Mouse (Mus musculus): ENCODE results near the gene Parp9.
"Not testable (repeated sequence)": the region's sequence is repeated elsewhere in the genome, so short reads cannot be mapped to it uniquely, and the experiment has no call there.

Parp9 gene

DNA sequence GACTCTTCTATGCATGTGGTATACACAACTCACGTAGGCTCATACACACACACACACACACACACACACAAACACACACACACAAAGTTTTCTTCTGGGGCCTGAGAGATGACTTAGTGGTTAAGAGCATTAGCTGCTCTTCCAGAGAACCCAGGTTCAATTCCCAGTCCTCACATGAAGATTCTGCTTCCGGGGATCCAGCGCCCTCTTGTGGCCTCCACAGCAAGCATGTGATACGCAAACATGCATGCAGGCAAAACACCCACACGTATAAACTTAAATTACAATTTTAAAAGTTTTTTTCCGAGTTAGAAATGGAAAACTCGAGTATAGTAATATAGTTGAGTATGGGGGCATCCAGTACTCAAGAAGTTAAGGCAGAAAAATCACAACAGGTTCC lies 3.1 kb downstream of the Parp9 start:
- Histone ChIP-seq H3K27me3 (ENCODE audit: insufficient read depth, low read length) (0 out of 2 replicates have a peak, but pooled peaks cover 3% of the 10 kb centered on the region), H3K36me3 (ENCODE audit: insufficient read depth, low read length) (peaks cover 5% of the 10 kb centered on the region), H3K9me3 (ENCODE audit: low read length) (no peaks in the 10 kb centered on the region), H3K4me1 (replicated peaks; ENCODE audit: low read depth, low read length) (peaks cover 37% of the 10 kb centered on the region), H3K4me3 (replicated peaks; ENCODE audit: low read length) (no peak overlapping the region)
- no peak for TF ChIP-seq POU5F1 (IDR thresholded peaks at IDR 0.05; ENCODE audit: borderline replicate concordance, low read length)
- peak; percentile 70 for TF ChIP-seq CTCF (conservative IDR thresholded peaks at IDR 0.05; ENCODE audit: low read length)

DNA sequence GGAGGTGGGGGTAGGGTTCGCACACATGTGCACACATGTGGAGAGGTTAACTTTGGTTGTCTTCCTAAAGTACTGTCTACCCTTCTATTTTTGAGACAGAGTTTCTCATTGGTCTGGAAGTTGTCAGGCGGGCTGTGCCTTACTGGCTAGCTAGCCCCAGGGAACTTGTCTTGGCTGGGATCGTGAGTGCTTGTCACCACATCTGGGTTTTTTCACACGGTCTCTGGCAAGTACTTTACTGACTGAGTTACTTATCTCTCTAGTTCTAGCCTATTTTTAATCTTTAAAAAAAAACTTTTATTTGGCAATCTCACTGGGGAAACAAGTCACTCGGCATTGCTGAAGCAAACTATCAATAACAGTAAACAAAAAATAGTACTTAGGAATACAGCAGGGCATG lies 11.0 kb downstream of the Parp9 start:
- H3K4me3 ChIP-seq (replicated peaks; ENCODE audit: low read length): no peak overlapping the region
- no peaks in the 10 kb centered on the region for H3K9me3 ChIP-seq (ENCODE audit: low read length)
- H3K4me1 ChIP-seq (replicated peaks; ENCODE audit: low read depth, low read length): peaks cover 47% of the 10 kb centered on the region
- no peaks in the 10 kb centered on the region for H3K27me3 ChIP-seq (ENCODE audit: insufficient read depth, low read length)
- peaks cover 10% of the 10 kb centered on the region; the same call in 1 of the 2 replicates for H3K36me3 ChIP-seq (ENCODE audit: insufficient read depth, low read length)
- TF ChIP-seq POU5F1 (IDR thresholded peaks at IDR 0.05; ENCODE audit: borderline replicate concordance, low read length) (no peak), CTCF (conservative IDR thresholded peaks at IDR 0.05; ENCODE audit: low read length) (no peak), NANOG (IDR thresholded peaks at IDR 0.05; ENCODE audit: borderline replicate concordance, low read length) (no peak)

DNA sequence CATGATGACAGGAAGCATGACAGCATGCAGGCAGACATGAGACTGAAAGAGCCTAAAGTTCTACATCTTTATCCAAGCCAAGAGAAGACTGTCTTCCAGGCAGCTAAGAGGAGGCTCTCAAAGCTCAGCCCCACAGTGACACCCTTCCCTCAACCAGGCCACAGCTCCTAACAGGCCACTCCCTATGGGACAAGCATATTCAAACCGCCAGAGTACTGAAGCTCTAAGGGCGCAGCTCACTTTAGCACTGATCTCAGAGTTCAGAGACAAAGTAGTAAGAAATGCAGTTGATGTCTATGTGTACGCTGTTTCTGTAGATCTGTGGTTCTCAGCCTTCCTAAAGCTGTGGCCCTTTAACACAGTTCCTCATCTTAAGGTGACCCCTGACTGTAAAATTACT lies 12.9 kb downstream of the Parp9 start:
- peaks cover 51% of the 10 kb centered on the region for H3K4me1 ChIP-seq (replicated peaks; ENCODE audit: low read depth, low read length)
- TF ChIP-seq NANOG (IDR thresholded peaks at IDR 0.05; ENCODE audit: borderline replicate concordance, low read length) (no peak), POU5F1 (IDR thresholded peaks at IDR 0.05; ENCODE audit: borderline replicate concordance, low read length) (no peak), CTCF (conservative IDR thresholded peaks at IDR 0.05; ENCODE audit: low read length) (no peak)
- no peaks in the 10 kb centered on the region for H3K9me3 ChIP-seq (ENCODE audit: low read length)
- no peaks in the 10 kb centered on the region for H3K27me3 ChIP-seq (ENCODE audit: insufficient read depth, low read length)
- peaks cover 11% of the 10 kb centered on the region for H3K36me3 ChIP-seq (ENCODE audit: insufficient read depth, low read length)
- H3K4me3 ChIP-seq (replicated peaks; ENCODE audit: low read length): no peak overlapping the region

DNA sequence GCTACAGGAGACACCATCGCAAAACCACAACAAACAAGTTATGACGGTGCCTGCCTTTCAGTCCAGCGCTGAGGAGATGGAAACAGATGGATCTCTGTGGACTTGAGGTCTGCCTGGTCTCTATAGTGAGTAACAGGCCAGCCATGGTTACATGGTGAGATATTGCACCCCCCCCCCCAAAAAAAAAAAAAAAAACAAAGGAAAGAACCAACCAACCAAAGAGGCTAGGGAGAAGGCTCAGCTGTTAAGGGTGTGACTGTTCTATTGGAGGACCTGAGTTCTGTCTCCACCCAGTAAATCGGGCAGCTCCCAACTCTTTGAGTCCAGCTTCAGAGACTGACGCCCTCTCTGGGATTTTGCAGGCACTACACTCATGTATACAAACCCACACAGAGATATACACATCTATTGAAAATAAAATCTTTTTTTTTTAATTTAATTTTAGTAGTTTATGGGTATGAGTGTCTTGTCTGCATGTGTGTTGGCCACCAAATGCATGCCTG lies 14.4 kb downstream of the Parp9 start:
- TF ChIP-seq NANOG (IDR thresholded peaks at IDR 0.05; ENCODE audit: borderline replicate concordance, low read length) (no peak), CTCF (conservative IDR thresholded peaks at IDR 0.05; ENCODE audit: low read length) (peak; percentile 10; the same call in 1 of the 2 replicates), POU5F1 (IDR thresholded peaks at IDR 0.05; ENCODE audit: borderline replicate concordance, low read length) (no peak)

DNA sequence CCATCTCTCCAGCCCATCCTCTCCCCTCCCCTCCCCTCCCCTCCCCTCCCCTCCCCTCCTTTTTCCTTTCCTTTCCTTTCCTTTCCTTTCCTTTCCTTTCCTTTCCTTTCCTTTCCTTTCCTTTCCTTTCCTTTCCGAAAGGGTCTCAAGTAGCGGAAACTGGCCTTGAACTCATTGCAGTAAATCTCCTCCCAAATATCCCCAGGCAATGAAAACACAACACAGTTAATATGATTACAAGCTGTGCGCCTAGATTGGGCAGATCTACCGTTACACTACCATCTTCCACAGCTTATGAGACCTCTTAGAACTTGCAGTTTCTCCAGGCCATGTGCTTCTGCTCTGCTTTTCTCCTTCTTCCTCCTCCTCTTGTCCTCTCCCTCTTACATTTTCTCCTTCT lies 27.7 kb downstream of the Parp9 start:
- not testable (repeated sequence) for H3K9me3 ChIP-seq (ENCODE audit: low read length); H3K36me3 ChIP-seq (ENCODE audit: insufficient read depth, low read length); H3K27me3 ChIP-seq (ENCODE audit: insufficient read depth, low read length); H3K4me3 ChIP-seq (replicated peaks; ENCODE audit: low read length)
- H3K4me1 ChIP-seq (replicated peaks; ENCODE audit: low read depth, low read length): peaks cover 78% of the 10 kb centered on the region
- 0 out of 2 replicates have a peak, but pooled peaks have one; percentile 13 for TF ChIP-seq NANOG (IDR thresholded peaks at IDR 0.05; ENCODE audit: borderline replicate concordance, low read length)

More for the DNA sequence above, 14.4 kb downstream of the Parp9 start:
- Histone ChIP-seq H3K4me3 (replicated peaks; ENCODE audit: low read length) (no peak overlapping the region), H3K4me1 (replicated peaks; ENCODE audit: low read depth, low read length) (peaks cover 49% of the 10 kb centered on the region), H3K36me3 (ENCODE audit: insufficient read depth, low read length) (peaks cover 17% of the 10 kb centered on the region), H3K27me3 (ENCODE audit: insufficient read depth, low read length) (no peaks in the 10 kb centered on the region), H3K9me3 (ENCODE audit: low read length) (no peaks in the 10 kb centered on the region)

DNA sequence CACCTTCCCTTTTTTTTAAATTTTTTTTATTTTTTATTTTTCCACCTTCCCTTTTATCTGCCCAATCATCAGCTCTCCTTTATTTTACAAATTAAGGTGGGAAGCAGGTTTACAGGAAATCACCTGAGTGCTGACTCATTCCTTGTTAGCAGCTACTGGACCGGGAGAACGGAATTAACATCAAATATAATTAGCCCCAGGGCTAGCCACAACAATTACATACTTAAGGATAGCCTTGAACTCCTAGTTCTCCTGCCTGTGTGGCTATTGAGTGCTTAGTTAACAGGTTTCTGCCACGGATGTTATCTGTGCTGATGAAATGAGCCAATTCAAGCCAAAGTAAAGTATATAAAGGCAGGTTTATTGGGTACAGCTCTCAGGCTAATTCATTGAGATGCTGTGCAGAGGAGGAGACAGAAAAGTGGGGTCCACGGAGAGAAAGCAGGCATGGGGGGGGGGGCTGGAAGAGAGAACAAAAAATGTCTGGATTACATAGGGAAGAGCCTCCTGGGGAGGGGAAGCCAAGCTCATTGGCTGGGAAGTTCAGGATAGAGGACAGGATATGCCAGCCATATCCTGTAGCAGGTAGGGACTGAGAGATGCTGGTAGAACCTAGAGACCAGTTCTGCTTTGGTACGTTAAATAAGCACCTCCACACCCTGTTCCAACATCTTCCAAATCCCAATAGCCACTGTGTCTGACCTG lies 28.3 kb downstream of the Parp9 start:
- H3K36me3 ChIP-seq (ENCODE audit: insufficient read depth, low read length): peaks cover 4% of the 10 kb centered on the region
- TF ChIP-seq NANOG (IDR thresholded peaks at IDR 0.05; ENCODE audit: borderline replicate concordance, low read length): peak; percentile 47; the same call in 1 of the 2 replicates
- no peak for TF ChIP-seq CTCF (conservative IDR thresholded peaks at IDR 0.05; ENCODE audit: low read length)
- H3K4me1 ChIP-seq (replicated peaks; ENCODE audit: low read depth, low read length): peaks cover 79% of the 10 kb centered on the region
- H3K4me3 ChIP-seq (replicated peaks; ENCODE audit: low read length): peak overlapping the region; percentile 23; the same call in 1 of the 2 replicates
- H3K9me3 ChIP-seq (ENCODE audit: low read length): peaks cover 6% of the 10 kb centered on the region; the same call in 1 of the 2 replicates
- H3K27me3 ChIP-seq (ENCODE audit: insufficient read depth, low read length): no peaks in the 10 kb centered on the region

DNA sequence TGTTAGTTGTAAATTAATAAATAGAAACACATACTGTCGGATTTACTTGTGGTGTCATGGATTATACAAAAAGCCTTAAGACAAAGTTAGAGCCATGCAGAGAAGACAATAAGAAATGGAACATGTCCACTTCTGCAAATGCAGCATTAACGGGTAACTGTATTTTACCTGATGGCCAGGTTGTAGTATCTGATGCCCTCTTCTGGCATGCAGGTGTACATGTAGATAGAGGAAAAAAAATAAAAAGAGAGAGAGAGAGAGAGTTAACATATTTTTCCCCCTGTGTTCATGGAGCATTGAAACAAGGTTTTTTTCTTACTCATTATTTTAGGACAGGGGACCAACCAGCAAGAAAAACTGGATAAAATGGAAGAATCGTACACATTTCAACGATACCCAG lies 29.0 kb downstream of the Parp9 start:
- no peak for TF ChIP-seq POU5F1 (IDR thresholded peaks at IDR 0.05; ENCODE audit: borderline replicate concordance, low read length)
- TF ChIP-seq CTCF (conservative IDR thresholded peaks at IDR 0.05; ENCODE audit: low read length): no peak
- no peak for TF ChIP-seq NANOG (IDR thresholded peaks at IDR 0.05; ENCODE audit: borderline replicate concordance, low read length)
- Histone ChIP-seq H3K27me3 (ENCODE audit: insufficient read depth, low read length) (no peaks in the 10 kb centered on the region), H3K9me3 (ENCODE audit: low read length) (peaks cover 6% of the 10 kb centered on the region; the same call in 1 of the 2 replicates), H3K4me3 (replicated peaks; ENCODE audit: low read length) (peak overlapping the region; percentile 23; the same call in 1 of the 2 replicates), H3K4me1 (replicated peaks; ENCODE audit: low read depth, low read length) (peaks cover 72% of the 10 kb centered on the region), H3K36me3 (ENCODE audit: insufficient read depth, low read length) (peaks cover 11% of the 10 kb centered on the region)

DNA sequence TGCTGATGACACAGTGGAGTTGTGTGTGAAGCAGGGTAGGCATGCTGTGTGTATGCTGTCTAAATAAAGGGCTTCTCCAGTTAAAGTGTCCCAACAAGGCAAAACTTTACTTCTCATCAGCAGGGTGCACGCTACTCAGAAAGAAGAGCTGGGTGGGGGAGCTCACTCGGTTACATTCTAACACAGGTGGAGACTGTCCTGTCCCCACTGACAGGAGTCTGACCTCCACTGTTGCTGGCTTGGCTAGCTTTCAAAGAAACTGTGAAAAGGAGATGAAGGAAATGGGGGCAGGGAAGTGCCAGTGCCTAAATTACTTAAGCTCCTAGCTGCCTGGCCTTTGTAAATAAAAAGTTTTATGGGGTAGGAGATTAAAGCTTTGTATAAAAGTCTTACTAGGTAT lies 29.9 kb downstream of the Parp9 start:
- H3K4me1 ChIP-seq (replicated peaks; ENCODE audit: low read depth, low read length): peaks cover 74% of the 10 kb centered on the region
- H3K36me3 ChIP-seq (ENCODE audit: insufficient read depth, low read length): peaks cover 11% of the 10 kb centered on the region
- TF ChIP-seq CTCF (conservative IDR thresholded peaks at IDR 0.05; ENCODE audit: low read length): no peak
- no peak for TF ChIP-seq NANOG (IDR thresholded peaks at IDR 0.05; ENCODE audit: borderline replicate concordance, low read length)
- no peak for TF ChIP-seq POU5F1 (IDR thresholded peaks at IDR 0.05; ENCODE audit: borderline replicate concordance, low read length)
- peaks cover 6% of the 10 kb centered on the region; the same call in 1 of the 2 replicates for H3K9me3 ChIP-seq (ENCODE audit: low read length)
- no peaks in the 10 kb centered on the region for H3K27me3 ChIP-seq (ENCODE audit: insufficient read depth, low read length)
- H3K4me3 ChIP-seq (replicated peaks; ENCODE audit: low read length): no peak overlapping the region

DNA sequence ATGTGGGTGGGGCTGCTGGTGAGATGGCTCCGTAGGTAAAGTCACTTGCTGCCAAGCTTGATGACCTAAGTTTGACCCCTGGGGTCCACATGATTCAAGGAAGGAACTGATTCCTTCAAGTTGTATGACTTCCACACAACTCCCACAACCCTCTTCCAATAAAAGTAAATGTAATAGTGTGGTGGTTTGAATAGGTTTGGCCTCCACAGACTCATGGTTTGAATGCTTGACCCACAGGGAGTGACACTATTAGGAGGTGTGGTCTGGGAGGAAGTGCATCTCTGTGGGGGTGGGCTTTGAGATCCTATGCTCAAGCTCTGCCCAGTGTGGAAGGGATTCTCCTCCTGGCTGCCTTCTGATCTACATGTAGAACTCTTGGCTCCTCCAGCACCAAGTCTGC lies 35.8 kb downstream of the Parp9 start:
- no peak overlapping the region for H3K4me3 ChIP-seq (replicated peaks; ENCODE audit: low read length)
- no peaks in the 10 kb centered on the region for H3K27me3 ChIP-seq (ENCODE audit: insufficient read depth, low read length)
- H3K9me3 ChIP-seq (ENCODE audit: low read length): no peaks in the 10 kb centered on the region
- peaks cover 66% of the 10 kb centered on the region for H3K4me1 ChIP-seq (replicated peaks; ENCODE audit: low read depth, low read length)
- H3K36me3 ChIP-seq (ENCODE audit: insufficient read depth, low read length): peaks cover 7% of the 10 kb centered on the region
- TF ChIP-seq NANOG (IDR thresholded peaks at IDR 0.05; ENCODE audit: borderline replicate concordance, low read length): no peak
- TF ChIP-seq POU5F1 (IDR thresholded peaks at IDR 0.05; ENCODE audit: borderline replicate concordance, low read length): no peak
- TF ChIP-seq CTCF (conservative IDR thresholded peaks at IDR 0.05; ENCODE audit: low read length): no peak

DNA sequence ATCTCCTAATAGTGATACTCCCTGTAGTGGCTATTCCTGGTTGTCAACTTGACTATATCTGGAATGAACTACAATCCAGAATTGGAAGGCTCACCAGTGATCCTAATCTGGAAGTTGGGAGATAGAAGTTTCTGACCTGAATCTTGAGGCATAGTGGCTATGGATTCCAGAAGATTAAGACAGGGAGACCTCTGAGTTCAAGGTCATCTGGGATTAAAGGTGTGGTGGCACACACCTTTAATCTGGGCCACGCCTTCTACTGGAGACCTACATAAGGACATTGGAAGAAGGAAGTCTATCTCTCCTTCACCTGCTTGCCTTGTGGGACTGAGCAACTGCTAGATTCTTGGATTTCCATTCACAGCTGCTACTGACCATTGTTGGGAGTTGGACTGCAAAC lies 40.2 kb downstream of the Parp9 start, which contains the start of gene Kpna1:
TSS of gene Kpna1 (plus strand) at position 301 of the 400 bp plus-strand sequence.
- not testable (repeated sequence) for H3K27me3 ChIP-seq (ENCODE audit: insufficient read depth, low read length); H3K4me3 ChIP-seq (replicated peaks; ENCODE audit: low read length); H3K9me3 ChIP-seq (ENCODE audit: low read length); H3K36me3 ChIP-seq (ENCODE audit: insufficient read depth, low read length)
- peaks cover 53% of the 10 kb centered on the region for H3K4me1 ChIP-seq (replicated peaks; ENCODE audit: low read depth, low read length)

Measured in E14TG2a.4 (cell line).